Mouse (Mus musculus): ENCODE results near the gene Ccpg1.

Ccpg1 gene

GRCm38 (mm10) chr9:73040080-73040479 lies 54.9 kb downstream of the Ccpg1 start, which contains the start of gene Pigb:
TSS of gene Pigb (minus strand) at chr9:73040378.
- in situ Hi-C loops (cut with MboI; ENCODE audit: unreplicated experiment in 2 of 2): loop anchor here in 1 of 2 experiments (5.0 kb wide), 1 partner anchor 52 kb away; no protein-coding TSS in a partner anchor

DNA sequence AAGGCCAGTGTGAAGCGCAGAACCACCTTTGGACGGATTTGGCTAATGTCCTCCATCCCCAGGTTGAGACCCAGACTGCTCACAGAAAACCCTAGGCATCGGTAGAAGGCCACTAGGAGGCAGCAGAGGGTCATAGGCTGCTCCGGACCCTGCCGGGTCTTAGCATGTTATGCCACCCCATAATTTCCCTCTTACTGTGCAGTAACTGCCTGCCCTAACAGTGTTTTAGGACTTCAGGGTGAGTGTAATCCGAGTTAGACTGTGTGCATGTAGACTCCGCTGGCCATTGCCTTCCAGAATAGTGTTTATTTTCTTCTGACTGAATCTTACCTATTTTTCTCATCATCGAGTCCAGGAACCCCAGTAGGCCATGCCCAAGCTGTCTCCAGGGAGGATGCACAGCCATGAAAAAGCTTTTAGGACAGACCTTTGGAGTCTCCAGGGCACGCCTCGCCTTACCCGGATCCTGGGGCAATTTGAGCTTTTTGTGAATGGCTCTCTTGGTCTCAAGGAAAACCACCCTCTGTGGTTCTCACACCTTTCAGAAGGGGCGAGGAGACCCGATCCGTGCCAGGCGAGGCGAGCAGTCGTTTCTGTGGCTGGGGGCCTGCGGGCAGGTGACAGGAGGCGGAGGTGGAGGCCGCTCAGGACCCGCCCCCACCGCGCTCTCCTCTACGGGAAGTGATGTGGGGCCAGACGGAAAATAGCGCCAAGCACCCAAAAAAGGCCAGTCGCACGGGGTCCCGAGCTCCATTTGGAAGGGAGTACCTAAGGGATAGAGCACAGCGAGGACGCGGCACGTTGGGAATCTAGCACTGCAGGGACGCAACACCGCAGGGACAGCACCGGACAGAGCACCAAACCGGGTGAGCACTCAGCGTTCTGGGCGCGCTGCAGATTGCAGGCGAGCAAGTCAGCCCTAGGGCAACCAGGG lies 59.2 kb downstream of the Ccpg1 start, which contains the start of gene Rab27a:
TSS of gene Rab27a (plus strand) at position 709 of the 934 bp plus-strand sequence.
- in situ Hi-C loops (cut with MboI; ENCODE audit: unreplicated experiment in 2 of 2): loop anchor here (5.0 kb wide), 2 partner anchors 43 to 48 kb away; no protein-coding TSS in a partner anchor

DNA sequence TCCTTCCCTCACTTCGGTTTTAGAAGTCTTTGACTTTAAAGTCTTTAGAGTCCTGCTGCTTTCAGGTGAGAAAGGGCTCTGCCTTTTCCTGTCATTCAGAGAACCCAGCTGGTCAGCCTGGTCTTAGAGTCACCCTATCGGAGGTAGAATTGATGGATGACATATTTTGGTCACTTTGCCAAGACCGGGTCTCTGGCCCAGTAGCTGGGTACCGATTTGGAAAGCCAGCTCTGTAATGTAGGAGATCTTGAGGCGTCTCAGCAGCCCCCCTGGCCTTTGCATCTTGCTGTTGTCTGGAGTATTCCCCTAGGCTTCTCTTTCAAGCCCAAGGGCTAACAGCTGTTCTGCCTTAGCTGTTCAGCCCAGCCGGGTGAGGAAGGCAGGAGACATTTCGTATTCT lies 60.0 kb downstream of the Ccpg1 start:
- in situ Hi-C loops (cut with MboI; ENCODE audit: unreplicated experiment in 2 of 2): loop anchor here in 1 of 2 experiments (5.0 kb wide), 1 partner anchor 42 kb away; no protein-coding TSS in a partner anchor

DNA sequence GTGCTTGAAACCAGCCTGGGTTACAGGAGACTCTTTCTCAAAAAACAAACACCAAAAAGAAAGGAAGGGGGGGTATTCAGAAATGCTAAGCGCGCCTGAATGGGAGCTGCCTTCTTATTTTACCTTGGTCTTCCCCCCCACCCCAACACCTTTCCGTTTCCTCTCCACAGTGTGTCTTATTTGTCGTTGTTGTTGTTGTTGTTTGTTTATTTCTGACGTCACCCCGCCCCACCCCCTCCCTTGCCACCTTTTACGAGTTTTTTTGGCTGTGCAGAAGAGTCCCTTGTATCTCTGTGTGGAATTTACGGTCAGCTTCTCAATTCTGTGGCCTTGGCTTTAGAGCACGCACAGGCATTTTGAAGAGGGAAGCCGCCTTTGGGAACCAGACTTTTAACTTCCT lies 60.5 kb downstream of the Ccpg1 start:
- in situ Hi-C loops (cut with MboI; ENCODE audit: unreplicated experiment in 2 of 2): loop anchor here in 1 of 2 experiments (5.0 kb wide), 1 partner anchor 42 kb away; no protein-coding TSS in a partner anchor

DNA sequence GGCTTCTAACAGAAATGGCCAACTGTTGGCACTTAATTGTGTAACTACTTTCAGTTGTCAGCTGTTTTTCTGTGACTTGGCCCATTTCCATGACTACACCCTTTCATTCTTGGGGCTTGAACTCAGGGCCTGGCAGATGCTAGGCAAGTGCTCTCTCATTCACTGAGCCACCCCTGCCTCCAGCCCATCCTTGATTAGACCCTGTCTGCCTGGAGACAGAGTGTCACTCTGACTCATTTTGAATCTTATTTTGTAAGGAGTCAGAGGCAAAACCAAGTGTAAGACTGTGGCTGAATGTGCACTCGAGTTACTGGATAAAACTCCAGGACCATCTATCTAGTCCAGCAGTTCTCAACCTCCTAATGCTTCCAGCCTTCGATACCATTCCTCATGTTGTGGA lies 62.7 kb downstream of the Ccpg1 start:
- in situ Hi-C loops (cut with MboI; ENCODE audit: unreplicated experiment in 2 of 2): loop anchor here in 1 of 2 experiments (5.0 kb wide), 1 partner anchor 39 kb away; no protein-coding TSS in a partner anchor

DNA sequence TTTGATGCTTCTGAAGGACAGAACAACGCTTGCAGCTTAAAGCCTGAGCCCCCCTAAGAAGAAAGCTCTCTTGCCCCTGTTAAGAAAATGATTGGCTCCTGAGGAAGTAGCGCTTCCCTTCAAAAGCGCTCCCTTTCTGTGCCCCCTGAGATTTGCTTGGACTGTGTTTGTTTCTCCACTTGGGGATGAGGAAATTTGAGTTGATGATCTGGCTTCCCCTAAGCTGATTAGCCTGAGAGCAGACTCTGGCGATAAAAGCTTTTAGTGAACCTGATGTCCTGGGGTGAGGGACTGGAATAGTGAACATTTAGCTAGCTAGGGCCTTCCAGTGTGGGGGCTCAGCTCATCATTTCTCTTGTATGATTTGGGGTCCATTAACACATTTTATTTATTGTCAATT lies 63.7 kb downstream of the Ccpg1 start:
- in situ Hi-C loops (cut with MboI; ENCODE audit: unreplicated experiment in 2 of 2): loop anchor here in 1 of 2 experiments (5.0 kb wide), 1 partner anchor 38 kb away; no protein-coding TSS in a partner anchor

DNA sequence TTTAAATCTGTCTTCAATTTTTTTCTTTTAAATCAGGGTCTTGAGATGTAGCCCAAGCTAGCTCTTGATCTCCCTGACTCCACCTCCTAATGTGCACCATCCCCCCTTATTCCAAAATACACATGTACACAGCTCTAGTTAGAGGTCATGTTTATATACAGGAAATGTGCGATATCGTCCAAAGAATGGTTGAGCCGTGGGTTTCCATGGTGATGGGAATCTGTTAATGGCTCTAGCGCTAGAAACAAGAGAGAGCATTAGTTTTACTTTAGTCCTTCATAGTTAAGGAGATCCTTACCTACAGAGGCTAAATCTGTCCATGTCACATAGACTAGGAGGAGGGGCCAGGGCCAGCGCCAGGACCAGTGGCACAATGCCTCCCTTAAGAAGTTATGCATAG lies 64.6 kb downstream of the Ccpg1 start:
- in situ Hi-C loops (cut with MboI; ENCODE audit: unreplicated experiment in 2 of 2): loop anchor here in 1 of 2 experiments (5.0 kb wide), 1 partner anchor 37 kb away; no protein-coding TSS in a partner anchor

DNA sequence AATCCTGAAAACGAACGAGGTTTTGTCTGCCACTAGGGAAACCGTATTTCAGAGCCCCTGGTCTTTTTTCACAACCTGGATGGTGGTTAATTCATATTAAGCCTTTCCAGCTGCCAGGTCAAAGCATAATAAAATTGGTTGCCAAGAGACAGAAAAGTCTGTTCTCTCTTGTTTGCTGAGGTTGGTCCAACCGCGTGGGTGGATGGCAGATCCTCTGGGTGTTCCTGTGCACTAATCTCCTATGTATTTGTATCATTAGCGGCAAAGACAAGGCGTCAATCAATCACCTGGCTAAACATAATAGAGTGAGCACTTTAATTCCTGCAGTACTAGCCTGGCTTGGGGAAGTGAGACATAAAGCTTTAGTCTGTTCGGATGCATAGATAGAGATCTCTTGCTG lies 65.4 kb downstream of the Ccpg1 start:
- in situ Hi-C loops (cut with MboI; ENCODE audit: unreplicated experiment in 2 of 2): no loop called here

- in situ Hi-C loops (cut with MboI; ENCODE audit: unreplicated experiment in 2 of 2): no loop called here
Measured at GRCm38 (mm10) chr9:73055441-73055911, 70.2 kb downstream of the Ccpg1 start.

DNA sequence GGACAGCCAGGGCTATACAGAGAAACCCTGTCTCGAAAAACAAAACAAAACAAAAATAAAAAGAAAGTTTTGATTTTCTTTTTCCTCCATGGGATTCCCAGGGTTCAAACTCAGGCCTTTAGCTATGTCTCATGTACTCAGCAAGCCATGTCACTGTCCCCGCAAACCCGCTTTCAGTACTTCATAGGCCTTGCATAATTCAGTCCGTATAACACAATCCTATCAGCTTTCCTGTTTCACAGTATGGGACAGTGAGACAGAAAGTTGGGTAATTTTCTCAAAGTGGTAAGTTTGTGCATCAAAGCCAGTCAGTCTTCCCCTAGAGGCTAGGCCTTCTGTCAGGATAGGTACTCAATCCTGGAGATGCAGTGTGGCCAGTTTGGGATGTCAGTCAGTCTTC lies 74.0 kb downstream of the Ccpg1 start:
- in situ Hi-C loops (cut with MboI; ENCODE audit: unreplicated experiment in 2 of 2): no loop called here

GRCm38 (mm10) chr9:73063621-73064290 lies 78.5 kb downstream of the Ccpg1 start:
- in situ Hi-C loops (cut with MboI; ENCODE audit: unreplicated experiment in 2 of 2): no loop called here

Data from v-Abl transformed pro-B cells (cell line).